Mouse (Mus musculus): ENCODE measurements around the gene Cpeb2. TPM values are rescaled to one million over a fixed set of nuclear protein-coding genes. Genes with fewer than 3 reads are reported as not detected.

Cpeb2 gene
- total RNA-seq, 4 experiments from 2014 or later: 30.0 to 45.8 (median 34.7) TPM

DNA sequence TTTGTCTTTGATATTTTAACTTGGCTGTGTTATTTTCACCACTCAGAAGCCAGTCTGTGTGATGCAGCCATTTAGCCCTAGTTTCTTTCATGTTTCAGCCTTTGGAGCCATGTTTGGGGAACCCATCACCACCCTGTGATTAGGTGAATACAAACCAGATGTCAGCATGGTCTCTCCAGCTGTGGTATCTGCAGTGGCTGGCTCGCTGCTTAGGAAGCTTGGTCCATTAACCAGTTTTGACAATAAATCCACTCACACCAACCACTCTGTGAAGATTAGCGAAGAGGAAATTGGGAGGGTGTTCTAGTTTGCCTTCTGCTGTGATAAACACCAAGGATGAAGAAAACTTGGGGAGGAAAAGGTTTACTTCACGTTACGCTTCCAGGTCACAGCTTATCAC is 92.6 kb downstream of the Cpeb2 start:
- no peak for DNase-seq

DNA sequence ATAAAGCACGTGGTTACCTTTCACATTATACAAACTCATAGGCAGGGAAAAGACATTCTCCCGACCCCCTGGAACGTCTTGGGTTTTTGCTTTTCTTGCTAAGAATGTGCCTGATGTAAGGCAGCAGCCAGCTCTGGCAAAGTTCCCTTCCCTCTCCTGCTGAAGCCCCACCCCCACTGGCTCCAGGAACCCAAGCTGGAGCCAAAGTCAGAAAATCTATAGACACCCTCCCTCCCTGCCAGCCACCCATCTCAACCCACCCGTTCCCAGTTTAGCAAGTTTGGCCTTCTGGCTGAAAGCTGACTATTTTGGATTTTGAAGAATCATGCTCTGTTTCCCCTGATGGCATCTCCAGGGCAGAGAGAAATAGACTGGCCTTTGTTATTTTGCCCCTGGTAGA is 95.6 kb downstream of the Cpeb2 start:
- DNase-seq: no peak

DNA sequence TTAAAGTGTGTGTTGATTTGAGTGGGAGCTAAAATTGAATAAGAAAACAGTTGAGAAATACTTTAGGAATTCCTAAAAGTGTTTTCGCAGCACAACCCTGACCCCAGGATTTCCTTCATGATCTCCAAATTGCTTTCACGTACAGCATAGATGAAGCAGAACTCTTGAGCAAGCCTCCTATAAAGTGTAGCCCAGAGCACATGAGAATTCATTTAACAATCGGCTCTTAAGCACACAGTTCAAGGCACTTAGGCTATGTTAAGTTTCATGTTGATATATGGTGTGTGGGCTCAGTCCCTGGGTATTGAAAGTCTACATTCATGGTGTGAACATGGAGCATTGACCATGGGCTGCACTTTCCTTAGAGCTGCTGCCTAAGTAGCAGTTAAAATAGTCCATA is 97.3 kb downstream of the Cpeb2 start:
- DNase-seq: no peak

DNA sequence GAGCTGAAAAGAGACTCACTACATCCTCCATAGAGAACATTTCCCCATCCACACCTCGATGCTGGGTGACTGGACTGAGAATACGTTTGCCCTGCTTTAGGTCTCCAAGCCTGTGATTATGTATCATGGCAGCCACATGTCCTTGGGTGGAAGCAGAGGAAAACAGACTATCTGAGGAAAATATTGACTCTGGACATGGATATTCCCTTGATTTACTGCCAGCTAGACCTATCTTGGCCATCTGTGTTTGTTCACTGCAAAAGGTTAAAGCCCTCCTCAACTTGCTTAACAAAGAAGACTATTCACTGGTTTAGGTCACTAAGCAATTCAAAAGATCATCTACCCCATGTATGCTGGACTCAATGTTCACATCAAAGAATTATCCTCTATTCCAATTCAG is 101.5 kb downstream of the Cpeb2 start:
- no peak for DNase-seq

DNA sequence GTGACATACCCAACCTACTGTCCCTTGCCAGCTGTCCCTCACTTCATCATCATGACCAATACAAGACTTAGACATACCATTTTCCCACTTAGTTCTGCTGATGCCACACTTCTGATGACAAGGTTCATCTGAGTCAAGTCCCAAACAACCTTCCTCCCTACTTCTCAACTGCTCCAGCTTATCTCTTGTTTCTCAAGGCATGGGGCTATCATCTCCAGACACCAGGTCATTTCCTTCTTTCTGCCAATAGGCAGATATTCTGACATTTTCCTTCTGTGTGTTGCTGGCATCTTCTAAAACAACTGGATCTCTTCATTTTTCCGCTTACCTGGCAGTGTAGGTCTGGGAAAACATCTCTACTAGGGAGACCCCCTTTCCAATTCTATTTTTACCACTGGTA is 104.2 kb downstream of the Cpeb2 start:
- no peak for DNase-seq

DNA sequence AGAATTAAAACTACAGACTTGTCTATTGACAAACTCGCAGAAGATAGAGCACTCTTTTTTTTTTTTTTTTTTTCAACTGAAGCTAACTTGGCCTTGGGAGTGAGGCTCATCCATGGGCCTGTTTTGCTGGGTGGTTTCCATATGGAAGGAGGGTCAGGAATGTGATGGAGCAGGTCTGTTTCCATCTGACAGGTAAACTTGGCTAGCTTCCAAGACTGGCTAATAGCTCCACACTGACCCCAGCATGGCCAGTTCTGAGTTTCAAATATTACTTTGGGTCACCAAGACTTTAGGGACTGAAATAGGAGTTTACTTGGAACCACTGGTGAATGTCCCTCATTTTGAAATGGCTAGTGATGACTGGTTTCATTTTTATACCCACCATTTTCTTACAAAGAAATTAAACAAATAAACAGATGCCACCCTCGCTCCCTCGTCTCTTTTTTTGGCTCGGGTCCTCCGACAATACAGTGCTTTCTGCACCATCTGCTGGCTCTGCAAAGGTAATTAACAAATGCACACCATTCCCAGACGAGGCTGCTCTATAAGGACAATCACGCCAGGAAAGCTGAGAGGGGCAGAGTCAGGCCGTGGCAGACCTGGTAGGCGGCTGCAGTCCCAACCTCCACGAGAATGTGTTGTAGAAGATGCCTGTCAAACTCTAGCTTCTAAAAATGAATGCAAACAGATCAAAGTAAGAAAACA is 106.0 kb downstream of the Cpeb2 start:
- DNase-seq: no peak
